Comparison of ENCODE assay signal across 10 mouse cellular contexts in genomic region chr19:8859018-8859417, GRCm38 (mm10). TPM values are rescaled to one million over a fixed set of nuclear protein-coding genes. Genes with fewer than 3 reads are reported as not detected.
DNase-seq lines count a peak whose midpoint lies in the region; ATAC-seq and TF ChIP-seq lines count a peak whose summit lies in the region.
"Had no signal": no experiment of that assay in that cellular context is flagged by ENCODE, and none has a peak within 500 bp of the region (broad histone marks: within the 10 kb centered on the region; RNA-seq: fewer than 3 reads in every experiment).

No protein-coding gene starts in this region.

- no peak for TF ChIP-seq POLR2A in cortical plate, adult 2 months (IDR thresholded peaks at IDR 0.05; ENCODE audit: extremely low read depth, insufficient read depth, low read length)

- peak; percentile 45; the same call in 1 of the 2 replicates for ATAC-seq in kidney, embryonic 14.5 days (ENCODE audit: low FRiP score, low TSS enrichment)
- no peak for ATAC-seq in kidney, embryonic 15.5 days (replicated peaks; ENCODE audit: low FRiP score)

- peak; percentile 43 to 56 for DNase-seq in spleen, postnatal 36 days (ENCODE audit: low spot score in 2 of 2)
- DNase-seq in left cerebral cortex, postnatal 4 days, result no peak
- no peak for DNase-seq in urinary bladder, postnatal 25 days (ENCODE audit: low spot score)
- DNase-seq in adrenal gland, postnatal 4 days (ENCODE audit: low spot score in 2 of 2), result no peak
- DNase-seq: adrenal gland, postnatal 25 days had no signal

- no peak overlapping the region for H3K4me3 ChIP-seq in kidney, embryonic 14.5 days (ENCODE audit: low read length)
- no peak overlapping the region for H3K4me3 ChIP-seq in kidney, embryonic 15.5 days (replicated peaks)
- H3K4me3 ChIP-seq in E14TG2a.4 (replicated peaks; ENCODE audit: low read length), result no peak overlapping the region
- H3K4me3 ChIP-seq in cortical plate, adult 2 months (ENCODE audit: insufficient read depth, low read length), result no peak overlapping the region
- H3K4me3 ChIP-seq: embryonic facial prominence, embryonic 13.5 days had no signal

- H3K4me2 ChIP-seq in kidney, embryonic 14.5 days (replicated peaks; ENCODE audit: low read depth, low read length), result no peak overlapping the region
- H3K4me2 ChIP-seq in kidney, embryonic 15.5 days, result no peak overlapping the region
- H3K4me2 ChIP-seq: embryonic facial prominence, embryonic 13.5 days had no signal

- H3K27me3 ChIP-seq in kidney, embryonic 14.5 days (ENCODE audit: control insufficient read depth, insufficient read depth, low read length), result no peaks in the 10 kb centered on the region
- no peaks in the 10 kb centered on the region for H3K27me3 ChIP-seq in kidney, embryonic 15.5 days
- no peaks in the 10 kb centered on the region for H3K27me3 ChIP-seq in E14TG2a.4 (ENCODE audit: insufficient read depth, low read length)
- H3K27me3 ChIP-seq: embryonic facial prominence, embryonic 13.5 days had no signal

- TF ChIP-seq CTCF in E14TG2a.4 (conservative IDR thresholded peaks at IDR 0.05; ENCODE audit: low read length), result peak; percentile 29
- 0 out of 2 replicates have a peak, but pooled peaks have one; percentile 15 for TF ChIP-seq CTCF in cortical plate, adult 2 months (IDR thresholded peaks at IDR 0.05; ENCODE audit: extremely low read depth, insufficient read depth, low read length)

- no peaks in the 10 kb centered on the region for H3K36me3 ChIP-seq in kidney, embryonic 14.5 days (ENCODE audit: control insufficient read depth, insufficient read depth, low read length)
- no peaks in the 10 kb centered on the region for H3K36me3 ChIP-seq in kidney, embryonic 15.5 days
- H3K36me3 ChIP-seq in E14TG2a.4 (ENCODE audit: insufficient read depth, low read length), result no peaks in the 10 kb centered on the region
- H3K36me3 ChIP-seq: embryonic facial prominence, embryonic 13.5 days had no signal

- H3K9ac ChIP-seq in kidney, embryonic 14.5 days (ENCODE audit: low read depth, low read length), result no peak overlapping the region
- no peak overlapping the region for H3K9ac ChIP-seq in kidney, embryonic 15.5 days
- H3K9ac ChIP-seq: embryonic facial prominence, embryonic 13.5 days had no signal

- intact Hi-C loops in left cerebral cortex, postnatal 4 days (cut with DNase I), result no loop called here

- 21% methylated on average over 1 of the region's 1 CpGs for WGBS in kidney, embryonic 14.5 days
- WGBS in kidney, embryonic 15.5 days, result 21% methylated on average over 1 of the region's 1 CpGs

- H3K9me3 ChIP-seq in kidney, embryonic 14.5 days (ENCODE audit: control insufficient read depth, low read length), result no peaks in the 10 kb centered on the region
- no peaks in the 10 kb centered on the region for H3K9me3 ChIP-seq in kidney, embryonic 15.5 days (replicated peaks)
- H3K9me3 ChIP-seq in E14TG2a.4 (ENCODE audit: low read length), result no peaks in the 10 kb centered on the region
- H3K9me3 ChIP-seq: embryonic facial prominence, embryonic 13.5 days had no signal

- no peak overlapping the region for H3K27ac ChIP-seq in kidney, embryonic 14.5 days (ENCODE audit: low read depth, low read length)
- H3K27ac ChIP-seq in kidney, embryonic 15.5 days, result no peak overlapping the region
- no peak overlapping the region for H3K27ac ChIP-seq in cortical plate, adult 2 months (ENCODE audit: insufficient read depth, low read length)
- H3K27ac ChIP-seq: embryonic facial prominence, embryonic 13.5 days had no signal

- H3K4me1 ChIP-seq in kidney, embryonic 14.5 days (ENCODE audit: control insufficient read depth, insufficient read depth, low read length), result no peaks in the 10 kb centered on the region
- H3K4me1 ChIP-seq in kidney, embryonic 15.5 days, result no peaks in the 10 kb centered on the region
- H3K4me1 ChIP-seq in E14TG2a.4 (replicated peaks; ENCODE audit: low read depth, low read length), result no peaks in the 10 kb centered on the region
- H3K4me1 ChIP-seq in cortical plate, adult 2 months (ENCODE audit: control insufficient read depth, insufficient read depth, low read length), result no peaks in the 10 kb centered on the region
- H3K4me1 ChIP-seq: embryonic facial prominence, embryonic 13.5 days had no signal

RNA-seq across cellular contexts. Expression of gene Lrrn4cl, which starts 8.4 kb away (rescaled TPM):
- polyA plus RNA-seq in kidney, embryonic 14.5 days (2014; fragmentation: Nextera tagmentation; extraction: Ambion mirVana), result 0.17 and 0.62 TPM in 2 replicates
- 0.84 and 1.3 TPM in 2 replicates for polyA plus RNA-seq in kidney, embryonic 15.5 days (2015; fragmentation: Nextera tagmentation; extraction: Ambion mirVana)
- polyA plus RNA-seq in cortical plate, adult 2 months (2012; rRNA removed), result 1.0 and 1.3 TPM in 2 replicates
- total RNA-seq in left cerebral cortex, postnatal 4 days (2021), result under 1 TPM; 0.76 to 0.93 TPM
- total RNA-seq in adrenal gland, postnatal 4 days (2021), result 1 to 10 TPM; 3.5 to 4.2 TPM

RNA-seq across cellular contexts. Expression of gene Ubxn1, which starts 12.3 kb away (rescaled TPM):
- polyA plus RNA-seq in kidney, embryonic 14.5 days (2014; fragmentation: Nextera tagmentation; extraction: Ambion mirVana), result 197 and 222 TPM in 2 replicates
- 192 and 195 TPM in 2 replicates for polyA plus RNA-seq in kidney, embryonic 15.5 days (2015; fragmentation: Nextera tagmentation; extraction: Ambion mirVana)
- polyA plus RNA-seq in cortical plate, adult 2 months (2012; rRNA removed), result 108 and 118 TPM in 2 replicates
- total RNA-seq in left cerebral cortex, postnatal 4 days (2021), result 100 to 1,000 TPM; 109 to 122 TPM
- 100 to 1,000 TPM; 217 to 224 TPM for total RNA-seq in adrenal gland, postnatal 4 days (2021)

RNA-seq across cellular contexts. Expression of gene Gng3, which starts 20.0 kb away (rescaled TPM):
- 3.6 and 3.7 TPM in 2 replicates for polyA plus RNA-seq in kidney, embryonic 14.5 days (2014; fragmentation: Nextera tagmentation; extraction: Ambion mirVana)
- 4.8 and 8.5 TPM in 2 replicates for polyA plus RNA-seq in kidney, embryonic 15.5 days (2015; fragmentation: Nextera tagmentation; extraction: Ambion mirVana)
- 275 and 293 TPM in 2 replicates for polyA plus RNA-seq in cortical plate, adult 2 months (2012; rRNA removed)
- 100 to 1,000 TPM; 275 to 279 TPM for total RNA-seq in left cerebral cortex, postnatal 4 days (2021)
- total RNA-seq in adrenal gland, postnatal 4 days (2021), result 10 to 100 TPM; 14.5 to 16.3 TPM

RNA-seq across cellular contexts. Expression of gene Uqcc3, which starts 21.7 kb away (rescaled TPM):
- polyA plus RNA-seq in kidney, embryonic 14.5 days (2014; fragmentation: Nextera tagmentation; extraction: Ambion mirVana), result 63.1 and 70.6 TPM in 2 replicates
- 69.5 and 72.8 TPM in 2 replicates for polyA plus RNA-seq in kidney, embryonic 15.5 days (2015; fragmentation: Nextera tagmentation; extraction: Ambion mirVana)
- polyA plus RNA-seq in cortical plate, adult 2 months (2012; rRNA removed), result 70.1 and 77.2 TPM in 2 replicates
- total RNA-seq in left cerebral cortex, postnatal 4 days (2021), result 10 to 100 TPM; 22.3 to 25.7 TPM
- 10 to 100 TPM; 56.6 to 59.1 TPM for total RNA-seq in adrenal gland, postnatal 4 days (2021)

RNA-seq across cellular contexts. Expression of gene Bscl2, which starts 21.8 kb away (rescaled TPM):
- 40.2 and 42.2 TPM in 2 replicates for polyA plus RNA-seq in kidney, embryonic 14.5 days (2014; fragmentation: Nextera tagmentation; extraction: Ambion mirVana)
- polyA plus RNA-seq in kidney, embryonic 15.5 days (2015; fragmentation: Nextera tagmentation; extraction: Ambion mirVana), result 52.1 and 58.1 TPM in 2 replicates
- polyA plus RNA-seq in cortical plate, adult 2 months (2012; rRNA removed), result 135 and 137 TPM in 2 replicates
- 10 to 100 TPM; 76.9 to 78.4 TPM for total RNA-seq in left cerebral cortex, postnatal 4 days (2021)
- total RNA-seq in adrenal gland, postnatal 4 days (2021), result 100 to 1,000 TPM in 1 of 2 experiments, 10 to 100 TPM in 1; 91.5 to 102 TPM

Comparison
In these comparisons a context has a peak if more than half of its experiments do, and no peak if none do; other contexts are left out.
1. DNase-seq: peak in spleen, postnatal 36 days (2 of 2); none in left cerebral cortex, postnatal 4 days (single experiment), urinary bladder, postnatal 25 days (single experiment) and adrenal gland, postnatal 4 days (0 of 2).
2. RNA of gene Gng3, which starts 20.0 kb away (polyA plus RNA-seq): 275 to 293 TPM in cortical plate, adult 2 months; 4.8 to 8.5 TPM in kidney, embryonic 15.5 days and 3.6 to 3.7 TPM in kidney, embryonic 14.5 days; every median in the first group is over 10 times any median in the second.